Mouse (Mus musculus) heart, embryonic 15.5 days (tissue): ENCODE results near the gene Rfx4. TPM values are rescaled to one million over a fixed set of nuclear protein-coding genes. Genes with fewer than 3 reads are reported as not detected.

Source experiments
- ATAC-seq: fragments of 200-750 bp; cut with Nextera tagmentation; replicated peaks from 2 replicates; pipeline ENCODE4 v1.8.0; 2017; ENCODE audit warnings: low read depth, moderate TSS enrichment; ENCODE audit not compliant: insufficient number of reproducible peaks, insufficient read depth, low FRiP score
- H3K27ac ChIP-seq: fragments of 300-500 bp; sonication (generic); 2 replicates; pipeline ENCODE4 v1.5.1; 2015; ENCODE audit warnings: mild to moderate bottlenecking, inconsistent platforms
- H3K27me3 ChIP-seq: fragments of 300-500 bp; sonication (generic); 2 replicates; pipeline ENCODE4 v1.6.1; 2015; ENCODE audit warnings: inconsistent platforms
- H3K36me3 ChIP-seq: fragments of 300-500 bp; sonication (generic); 2 replicates; pipeline ENCODE4 v1.6.1; 2015; ENCODE audit warnings: mild to moderate bottlenecking, inconsistent platforms
- H3K4me1 ChIP-seq: fragments of 300-500 bp; sonication (generic); replicated peaks from 2 replicates; pipeline ENCODE4 v1.6.1; 2015; ENCODE audit warnings: inconsistent platforms
- H3K4me2 ChIP-seq: fragments of 300-500 bp; sonication (generic); 2 replicates; pipeline ENCODE4 v1.6.1; 2015; ENCODE audit warnings: inconsistent platforms, mild to moderate bottlenecking, moderate library complexity
- H3K4me3 ChIP-seq: fragments of 300-500 bp; sonication (generic); 2 replicates; pipeline ENCODE4 v1.5.1; 2015; ENCODE audit warnings: mild to moderate bottlenecking, inconsistent platforms
- H3K9ac ChIP-seq: fragments of 300-500 bp; sonication (generic); 2 replicates; pipeline ENCODE4 v1.6.1; 2015; ENCODE audit warnings: mild to moderate bottlenecking, inconsistent platforms
- H3K9me3 ChIP-seq: fragments of 300-500 bp; sonication (generic); replicated peaks from 2 replicates; pipeline ENCODE4 v1.6.1; 2016; ENCODE audit warnings: inconsistent platforms
- WGBS: fragments of 180-500 bp; shearing (Covaris S2); methylation state at CpG from one replicate; pipeline ENCODE4 v1.1.7; 2015; ENCODE audit warnings: mixed read lengths; 5-methylcytosine and 5-hydroxymethylcytosine counted together
- polyA plus RNA-seq: library from polyadenylated mRNA; unstranded; fragments of >200 nt; fragmentation: Nextera tagmentation; extraction: Ambion mirVana; gene quantifications from 2 replicates; pipeline ENCODE4 v1.2.1, GENCODE M21; 2015

The Rfx4 gene
- 0.04 TPM in 1 of 2 replicates, not detected in the other for polyA plus RNA-seq

DNA sequence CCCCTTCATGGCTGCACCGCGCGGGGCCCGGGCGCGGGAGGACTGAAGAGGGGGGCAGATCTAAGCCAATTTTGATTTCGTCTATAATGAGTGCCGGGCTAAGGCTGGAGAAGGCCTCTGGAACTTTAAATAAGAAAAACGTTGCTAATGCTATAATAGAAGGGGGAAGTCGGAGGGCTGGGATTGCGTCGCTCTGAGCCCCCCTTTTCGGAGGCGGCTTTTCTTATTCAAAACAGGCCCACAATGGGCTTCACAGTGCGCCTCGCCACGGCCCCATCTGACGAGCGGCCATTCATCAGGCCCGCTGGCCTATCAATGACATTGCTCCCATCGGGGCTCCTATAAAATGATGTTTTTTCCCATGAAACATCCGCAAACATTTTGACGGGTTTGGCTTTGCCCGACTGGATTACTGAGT lies at the start of gene Rfx4:
Gene Rfx4 (plus strand): TSS at position 277 of the 418 bp plus-strand sequence.
- ATAC-seq: no peak
- no peaks in the 10 kb centered on the region for H3K36me3 ChIP-seq
- H3K9me3 ChIP-seq: no peaks in the 10 kb centered on the region
- H3K4me3 ChIP-seq: peak within 1 kb of the TSS; percentile 45
- no peak within 1 kb of the TSS for H3K9ac ChIP-seq
- H3K4me1 ChIP-seq: peaks cover 52% of the 10 kb centered on the region
- H3K27ac ChIP-seq: no peak within 1 kb of the TSS
- peaks cover 97% of the 10 kb centered on the region for H3K27me3 ChIP-seq
- 2% methylated on average over 24 of the region's 24 CpGs for WGBS
- H3K4me2 ChIP-seq: peak within 1 kb of the TSS; percentile 67

DNA sequence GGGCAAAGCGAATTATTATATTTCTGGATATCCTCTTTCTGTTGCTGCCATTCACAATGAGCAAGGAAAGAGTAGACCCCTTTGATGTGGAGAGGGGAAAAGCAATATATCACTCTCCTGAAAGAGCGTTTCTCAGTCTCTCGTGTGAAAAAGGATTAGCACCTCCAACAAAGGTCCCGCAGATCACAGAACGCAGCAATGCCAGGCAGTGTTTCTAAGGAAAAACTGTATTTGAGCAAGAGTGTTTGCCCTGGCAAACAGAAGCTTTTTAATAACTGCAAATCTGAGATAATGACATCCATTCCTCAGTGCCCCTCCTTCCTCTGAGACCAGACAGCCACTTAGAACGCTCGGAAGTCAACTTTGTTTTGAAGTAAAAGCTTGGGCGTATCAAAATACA lies 49.3 kb upstream of the Rfx4 start:
- ATAC-seq: no peak
- no peak overlapping the region for H3K9ac ChIP-seq

DNA sequence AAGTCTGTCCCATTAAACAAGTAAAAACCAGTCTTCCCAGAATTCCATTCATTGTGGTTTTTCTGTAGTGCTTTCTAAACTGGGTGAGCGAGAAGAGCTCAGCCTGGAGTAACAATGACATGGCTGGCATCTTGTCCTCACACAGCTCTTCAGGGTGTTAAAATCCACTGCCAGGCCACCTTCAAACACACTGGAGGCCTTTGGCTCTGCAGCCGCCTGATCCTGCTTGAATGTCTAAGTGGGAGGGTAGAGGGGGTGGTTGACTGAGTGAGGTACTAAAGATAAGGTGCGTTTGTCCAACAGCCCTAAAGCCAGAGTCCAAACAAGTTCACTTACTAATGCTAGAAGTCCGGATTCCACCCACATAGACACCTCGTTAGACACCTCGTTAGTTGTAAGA lies 48.6 kb upstream of the Rfx4 start:
- H3K4me3 ChIP-seq: no peak overlapping the region
- 0 out of 2 replicates have a peak, but pooled peaks have one; percentile 55 for ATAC-seq
- H3K9me3 ChIP-seq: no peaks in the 10 kb centered on the region
- peak overlapping the region; percentile 74 for H3K27ac ChIP-seq
- 30% methylated on average over 6 of the region's 6 CpGs for WGBS
- H3K4me1 ChIP-seq: peaks cover 25% of the 10 kb centered on the region
- H3K4me2 ChIP-seq: no peak overlapping the region
- H3K27me3 ChIP-seq: no peaks in the 10 kb centered on the region
- no peaks in the 10 kb centered on the region; the same call in 1 of the 2 replicates for H3K36me3 ChIP-seq
- no peak overlapping the region for H3K9ac ChIP-seq

More for the DNA sequence above, 49.3 kb upstream of the Rfx4 start:
- Histone ChIP-seq H3K27ac (peak overlapping the region; percentile 74), H3K4me2 (no peak overlapping the region), H3K4me1 (peaks cover 18% of the 10 kb centered on the region), H3K9me3 (no peaks in the 10 kb centered on the region), H3K27me3 (no peaks in the 10 kb centered on the region), H3K4me3 (no peak overlapping the region), H3K36me3 (no peaks in the 10 kb centered on the region; the same call in 1 of the 2 replicates)
- WGBS: 63% methylated on average over 8 of the region's 8 CpGs

DNA sequence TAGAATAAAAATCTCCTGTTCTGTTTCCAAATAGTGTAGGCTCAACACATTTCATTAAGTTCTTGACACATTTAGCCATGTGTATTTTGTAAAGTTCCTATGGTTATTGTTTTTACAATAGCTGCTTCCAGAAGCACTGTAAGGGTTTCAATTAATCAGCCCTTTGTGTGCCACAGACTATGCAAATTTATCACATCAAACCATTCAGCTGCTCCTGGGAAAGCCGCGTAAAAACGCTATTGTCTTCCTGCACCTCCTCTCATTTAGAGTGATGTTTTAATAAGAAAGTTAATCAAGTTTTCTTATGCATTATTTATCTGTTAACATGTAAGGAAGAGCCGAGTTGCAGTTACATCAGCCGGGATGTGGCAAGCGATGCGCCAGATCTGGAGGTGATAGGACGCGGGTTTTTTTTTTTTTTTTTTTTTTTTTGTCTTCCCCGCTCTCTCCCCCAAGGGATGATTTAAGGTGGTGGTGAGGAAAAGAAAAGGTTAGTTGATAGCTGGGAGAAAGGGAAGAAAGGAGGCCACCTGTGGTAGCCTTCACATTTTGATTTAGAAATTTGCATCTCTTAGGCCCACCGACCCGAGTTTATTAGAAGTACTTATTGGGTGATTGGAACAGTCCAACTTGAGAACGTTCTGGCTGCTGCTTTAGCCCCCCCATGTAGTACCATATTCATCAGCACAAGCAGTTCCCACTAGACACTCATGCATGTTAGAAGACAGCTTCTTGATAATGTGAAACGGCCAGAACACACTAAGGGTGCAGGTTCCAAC lies 47.9 kb upstream of the Rfx4 start:
- no peak for ATAC-seq
- H3K27ac ChIP-seq: peak overlapping the region; percentile 74

DNA sequence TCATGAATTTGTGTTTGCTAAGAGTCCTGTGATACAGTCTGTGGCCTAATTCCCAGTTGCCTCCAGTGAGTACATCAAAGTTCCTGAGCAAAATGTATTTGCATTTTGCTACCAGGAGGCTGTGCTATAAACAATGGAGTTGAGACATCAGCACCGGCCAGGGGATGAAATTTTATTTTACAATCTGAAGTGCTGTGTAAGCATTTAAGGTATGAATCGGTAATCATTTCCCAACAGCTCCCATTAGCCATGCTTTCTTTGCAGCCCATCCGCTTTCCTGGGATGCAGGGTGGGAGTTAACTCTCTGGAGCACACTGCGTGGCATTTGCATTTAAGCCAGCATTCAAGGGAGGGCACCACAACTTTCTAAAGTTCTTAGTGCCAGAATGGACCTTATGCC lies 45.7 kb upstream of the Rfx4 start:
- Histone ChIP-seq H3K4me1 (peaks cover 41% of the 10 kb centered on the region), H3K9ac (no peak overlapping the region), H3K27me3 (no peaks in the 10 kb centered on the region), H3K4me3 (no peak overlapping the region), H3K27ac (no peak overlapping the region), H3K4me2 (no peak overlapping the region), H3K36me3 (0 out of 2 replicates have a peak, but pooled peaks cover 3% of the 10 kb centered on the region), H3K9me3 (no peaks in the 10 kb centered on the region)
- WGBS: 57% methylated on average over 4 of the region's 4 CpGs
- no peak for ATAC-seq

More for the DNA sequence above, 47.9 kb upstream of the Rfx4 start:
- Histone ChIP-seq H3K4me1 (peaks cover 32% of the 10 kb centered on the region), H3K36me3 (no peaks in the 10 kb centered on the region), H3K27me3 (no peaks in the 10 kb centered on the region), H3K4me3 (no peak overlapping the region), H3K9ac (no peak overlapping the region), H3K9me3 (no peaks in the 10 kb centered on the region), H3K4me2 (no peak overlapping the region)
- WGBS: 65% methylated on average over 14 of the region's 14 CpGs

DNA sequence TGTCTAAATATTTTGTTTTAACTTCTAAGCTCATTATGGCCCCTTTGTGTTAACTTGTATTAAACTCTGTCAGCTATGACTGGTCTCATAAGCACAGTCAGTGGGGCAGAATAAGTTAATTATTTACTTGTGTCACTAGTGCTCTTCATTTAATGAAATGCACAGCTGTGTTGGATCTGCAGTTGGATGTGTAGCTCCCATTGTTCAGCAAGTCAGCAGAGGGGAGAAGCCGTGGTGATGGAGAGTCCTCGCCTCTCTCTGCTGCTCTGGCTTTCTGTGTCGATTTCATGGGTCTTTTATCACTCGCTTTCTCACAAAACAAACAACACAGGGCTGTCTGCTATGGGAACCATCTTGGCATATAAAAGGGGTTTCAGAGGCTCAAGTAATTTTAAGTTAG lies 45.0 kb upstream of the Rfx4 start:
- Histone ChIP-seq H3K27me3 (no peaks in the 10 kb centered on the region), H3K27ac (no peak overlapping the region), H3K4me1 (peaks cover 37% of the 10 kb centered on the region), H3K9me3 (no peaks in the 10 kb centered on the region), H3K9ac (no peak overlapping the region), H3K4me2 (no peak overlapping the region), H3K36me3 (0 out of 2 replicates have a peak, but pooled peaks cover 9% of the 10 kb centered on the region), H3K4me3 (no peak overlapping the region)
- WGBS: 64% methylated on average over 4 of the region's 4 CpGs
- no peak for ATAC-seq

DNA sequence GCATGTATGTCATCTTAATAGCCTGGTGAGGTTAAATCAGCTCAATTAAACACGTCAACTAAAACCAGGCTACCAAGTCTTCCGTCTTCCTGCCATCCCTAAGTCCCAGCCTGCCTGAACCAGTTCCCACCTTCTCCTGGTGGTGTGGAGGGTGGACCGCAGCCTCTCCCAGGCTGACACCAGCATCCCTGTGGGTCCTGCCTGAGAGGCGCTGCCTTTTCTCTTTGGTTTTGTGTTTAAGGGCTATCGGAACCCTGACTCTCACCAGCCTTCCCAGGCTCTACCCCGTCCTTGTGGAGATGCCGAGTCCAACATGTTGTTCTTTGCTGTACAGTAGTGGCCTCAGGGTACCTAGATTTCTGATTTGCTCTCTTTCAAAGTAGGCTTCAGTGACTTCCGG lies 44.4 kb upstream of the Rfx4 start:
- WGBS: 81% methylated on average over 8 of the region's 8 CpGs
- no peak overlapping the region for H3K27ac ChIP-seq
- H3K4me1 ChIP-seq: peaks cover 34% of the 10 kb centered on the region
- H3K9me3 ChIP-seq: no peaks in the 10 kb centered on the region
- ATAC-seq: no peak
- no peak overlapping the region for H3K4me3 ChIP-seq
- no peak overlapping the region for H3K4me2 ChIP-seq
- no peak overlapping the region for H3K9ac ChIP-seq
- no peaks in the 10 kb centered on the region for H3K27me3 ChIP-seq
- H3K36me3 ChIP-seq: peaks cover 14% of the 10 kb centered on the region; the same call in 1 of the 2 replicates

DNA sequence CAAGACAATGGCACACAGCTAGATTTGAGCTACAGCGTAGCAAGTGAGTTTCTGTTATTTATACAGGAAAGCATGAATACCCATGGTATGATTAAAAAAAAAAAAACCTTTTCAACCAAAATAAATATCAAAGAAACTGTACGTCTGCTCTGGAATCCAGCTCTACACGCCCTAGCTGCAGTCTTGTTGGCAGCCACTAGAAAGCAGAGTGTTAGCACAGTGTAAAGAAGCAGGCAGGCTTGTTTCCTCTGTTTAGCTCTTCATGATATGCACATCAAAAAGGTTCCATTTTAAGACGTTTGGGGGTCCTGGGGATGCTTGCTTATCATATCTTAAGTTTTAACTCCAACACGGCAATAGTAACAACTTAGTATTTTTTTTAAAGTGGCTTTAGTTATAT lies 43.9 kb upstream of the Rfx4 start:
- 54% methylated on average over 5 of the region's 5 CpGs for WGBS
- Histone ChIP-seq H3K4me2 (no peak overlapping the region), H3K4me1 (peaks cover 31% of the 10 kb centered on the region), H3K9me3 (no peaks in the 10 kb centered on the region), H3K9ac (no peak overlapping the region), H3K36me3 (peaks cover 17% of the 10 kb centered on the region; the same call in 1 of the 2 replicates), H3K4me3 (no peak overlapping the region), H3K27me3 (no peaks in the 10 kb centered on the region), H3K27ac (0 out of 2 replicates have a peak overlapping the region, but pooled peaks have one; percentile 51)
- no peak for ATAC-seq

DNA sequence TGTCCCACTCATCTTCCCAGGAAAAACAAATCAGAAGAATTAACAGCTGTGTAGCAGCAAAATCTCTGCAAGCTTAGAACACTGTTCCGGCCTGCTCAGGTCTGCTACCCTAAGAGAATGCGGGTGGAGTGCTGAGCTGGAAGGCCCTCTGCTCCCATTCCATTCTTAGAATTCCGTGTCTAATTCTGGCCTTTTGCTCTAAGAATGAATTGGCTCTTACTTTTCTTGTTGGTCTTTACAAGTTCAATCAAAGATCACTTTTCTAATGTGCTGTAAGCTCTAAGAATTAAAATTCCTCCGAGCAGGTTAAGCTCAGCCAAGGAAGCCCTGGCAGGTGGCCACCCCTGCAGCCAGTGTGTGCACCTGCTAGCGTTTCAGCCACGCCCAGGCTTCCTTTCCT lies 43.3 kb upstream of the Rfx4 start:
- Histone ChIP-seq H3K4me2 (no peak overlapping the region), H3K36me3 (peaks cover 17% of the 10 kb centered on the region; the same call in 1 of the 2 replicates), H3K27ac (peak overlapping the region; percentile 51; the same call in 1 of the 2 replicates)

DNA sequence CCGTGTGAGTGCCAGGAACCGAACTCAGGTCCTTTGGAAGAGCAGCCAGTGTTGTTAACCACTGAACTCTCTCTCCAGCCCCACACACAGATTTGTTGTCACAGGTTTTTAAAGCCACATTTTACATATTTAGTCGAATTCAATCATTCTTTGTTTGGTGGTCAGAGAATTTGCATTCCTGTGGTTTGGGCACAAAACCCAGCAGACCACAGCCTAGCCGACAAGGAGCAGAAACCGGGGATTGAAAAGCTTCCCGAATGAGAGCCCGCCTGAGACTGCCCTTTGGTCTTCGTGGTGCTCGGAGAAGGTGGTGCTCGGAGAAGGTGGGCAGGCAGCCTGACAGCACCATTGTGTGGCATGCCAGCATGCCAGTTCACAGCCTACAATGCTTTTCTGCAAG lies 42.8 kb upstream of the Rfx4 start:
- 0 out of 2 replicates have a peak overlapping the region, but pooled peaks have one; percentile 6 for H3K9ac ChIP-seq
- H3K4me2 ChIP-seq: no peak overlapping the region
- H3K4me1 ChIP-seq: peaks cover 26% of the 10 kb centered on the region
- no peaks in the 10 kb centered on the region for H3K27me3 ChIP-seq
- WGBS: 85% methylated on average over 10 of the region's 10 CpGs
- no peaks in the 10 kb centered on the region for H3K9me3 ChIP-seq
- H3K27ac ChIP-seq: no peak overlapping the region
- no peak overlapping the region for H3K4me3 ChIP-seq
- peaks cover 21% of the 10 kb centered on the region; the same call in 1 of the 2 replicates for H3K36me3 ChIP-seq
- ATAC-seq: no peak

More for the DNA sequence above, 43.3 kb upstream of the Rfx4 start:
- Histone ChIP-seq H3K27me3 (no peaks in the 10 kb centered on the region), H3K4me3 (no peak overlapping the region), H3K9me3 (no peaks in the 10 kb centered on the region), H3K4me1 (peaks cover 26% of the 10 kb centered on the region), H3K9ac (no peak overlapping the region)
- no peak for ATAC-seq
- 52% methylated on average over 6 of the region's 6 CpGs for WGBS

DNA sequence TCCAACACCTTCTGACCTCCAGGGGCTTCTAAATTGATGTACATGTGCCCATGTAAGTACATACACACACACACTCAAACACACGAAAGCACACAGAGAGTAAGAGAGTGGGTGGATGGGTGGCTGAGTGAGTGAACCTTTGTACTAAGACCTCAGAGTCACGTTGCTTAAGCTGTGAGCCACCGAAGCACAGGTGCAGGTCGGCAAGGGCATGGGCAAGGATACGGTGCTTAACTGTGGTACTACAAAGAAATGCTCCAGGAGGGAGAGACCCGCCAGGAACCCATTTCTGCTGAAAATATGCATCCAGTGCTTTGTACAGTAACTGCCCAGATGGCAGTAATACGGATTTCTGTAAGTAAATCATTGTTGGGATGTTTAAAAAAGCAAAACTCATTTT lies 40.2 kb upstream of the Rfx4 start:
- H3K9me3 ChIP-seq: no peaks in the 10 kb centered on the region
- WGBS: 84% methylated on average over 7 of the region's 7 CpGs
- no peaks in the 10 kb centered on the region for H3K27me3 ChIP-seq
- no peak overlapping the region for H3K27ac ChIP-seq
- H3K4me1 ChIP-seq: peaks cover 26% of the 10 kb centered on the region
- H3K36me3 ChIP-seq: peaks cover 33% of the 10 kb centered on the region; the same call in 1 of the 2 replicates
- H3K4me3 ChIP-seq: no peak overlapping the region
- H3K9ac ChIP-seq: no peak overlapping the region
- no peak for ATAC-seq
- no peak overlapping the region for H3K4me2 ChIP-seq
